Mouse (Mus musculus) liver, embryonic 14.5 days (tissue): ENCODE results near the gene U2af1l4. TPM values are rescaled to one million over a fixed set of nuclear protein-coding genes. Genes with fewer than 3 reads are reported as not detected.

Experiments
- ATAC-seq: fragments of 200-750 bp; cut with Nextera tagmentation; 2 replicates; pipeline ENCODE4 v1.8.0; 2017; ENCODE audit warnings: moderate number of reproducible peaks, mild to moderate bottlenecking, moderate library complexity; ENCODE audit not compliant: insufficient read depth
- DNase-seq, 3 experiments: peaks; one replicate each; pipeline ENCODE4 v3.0.0-alpha.2; 2012 to 2013; ENCODE audit warnings: low read depth in 3 of 3, low spot score in 3 of 3
- H3K27ac ChIP-seq: fragments of 300-500 bp; sonication (generic); 2 replicates; pipeline ENCODE4 v1.5.1; 2014; ENCODE audit warnings: moderate library complexity, mild to moderate bottlenecking, control low read depth, inconsistent platforms
- H3K27me3 ChIP-seq: fragments of 300-500 bp; sonication (generic); 2 replicates; pipeline ENCODE4 v1.6.1; 2014; ENCODE audit warnings: mild to moderate bottlenecking, low read length, moderate library complexity; ENCODE audit not compliant: control insufficient read depth, insufficient read depth
- H3K36me3 ChIP-seq: fragments of 300-500 bp; sonication (generic); replicated peaks from 2 replicates; pipeline ENCODE4 v1.6.1; 2014; ENCODE audit warnings: low read depth; ENCODE audit not compliant: control insufficient read depth, insufficient read depth
- H3K4me1 ChIP-seq, 2 experiments: fragments of 200-500 bp in 1 of 2; fragments of 300-500 bp in 1 of 2; sonication (generic) in 1 of 2; replicated peaks; 2 replicates each; pipeline ENCODE4 v1.6.1; 2012 to 2014; ENCODE audit warnings: antibody characterized with exemption in 1 of 2, inconsistent platforms in 1 of 2, low read length in 1 of 2; ENCODE audit not compliant: control insufficient read depth in 2 of 2, insufficient read depth in 2 of 2
- H3K4me2 ChIP-seq: fragments of 300-500 bp; sonication (generic); 2 replicates; pipeline ENCODE4 v1.6.1; 2014; ENCODE audit warnings: low read depth, mild to moderate bottlenecking, control low read depth, moderate library complexity
- H3K4me3 ChIP-seq, 2 experiments: fragments of 200-500 bp in 1 of 2; fragments of 300-500 bp in 1 of 2; sonication (generic) in 1 of 2; 2 replicates each; pipeline ENCODE4 v1.5.1; 2012 to 2014; ENCODE audit warnings: low read depth in 2 of 2, low read length in 2 of 2, mild to moderate bottlenecking in 2 of 2, control low read depth in 1 of 2, inconsistent platforms in 1 of 2, moderate library complexity in 1 of 2; ENCODE audit not compliant: insufficient read depth in 1 of 2
- H3K9ac ChIP-seq: fragments of 300-500 bp; sonication (generic); replicated peaks from 2 replicates; pipeline ENCODE4 v1.6.1; 2014; ENCODE audit warnings: mild to moderate bottlenecking, control low read depth, moderate library complexity
- H3K9me3 ChIP-seq: fragments of 300-500 bp; sonication (generic); 2 replicates; pipeline ENCODE4 v1.6.1; 2016; ENCODE audit warnings: low read length, mixed read lengths; ENCODE audit not compliant: control insufficient read depth
- CTCF ChIP-seq: IDR thresholded peaks from 2 replicates; pipeline ENCODE4 v1.5.1; 2016; ENCODE audit warnings: antibody characterized with exemption, low read depth, control low read depth
- EP300 ChIP-seq: IDR thresholded peaks from 2 replicates; pipeline ENCODE4 v1.6.1; 2016; ENCODE audit warnings: antibody characterized with exemption, low read depth
- WGBS: fragments of 180-500 bp; shearing (Covaris S2); extraction: QIAGEN DNeasy Blood & Tissue Kit; methylation state at CpG from one replicate; pipeline ENCODE4 v1.1.7; 2014; ENCODE audit not compliant: insufficient replicate concordance; 5-methylcytosine and 5-hydroxymethylcytosine counted together
- polyA plus RNA-seq, 2 experiments: library from polyadenylated mRNA; depleted of rRNA in 1 of 2; stranded (reverse) in 1 of 2; unstranded in 1 of 2; fragments of >200 nt; fragmentation: Nextera tagmentation in 1 of 2; extraction: Ambion mirVana in 1 of 2; gene quantifications; 2 replicates each; pipeline versions ENCODE4 v1.2.1 to v1.2.3; 2012 to 2014

Gene U2af1l4
- polyA plus RNA-seq, 2 experiments = 28.1 to 40.7 TPM

GRCm38 (mm10) chr7:30572969-30573368 lies 9.9 kb downstream of the U2af1l4 start:
- WGBS = 65% methylated on average over 2 of the region's 2 CpGs
- ATAC-seq = no peak
- Histone ChIP-seq H3K9ac (no peak overlapping the region), H3K27ac (no peak overlapping the region), H3K27me3 (no peaks in the 10 kb centered on the region), H3K9me3 (no peaks in the 10 kb centered on the region), H3K4me2 (no peak overlapping the region), H3K4me3 (no peak overlapping the region), H3K4me1 (peaks cover 0 to 4% of the 10 kb centered on the region in 2 experiments; a peak in 2 of 4 replicates), H3K36me3 (peaks cover 85% of the 10 kb centered on the region)
- TF ChIP-seq EP300 (no peak), CTCF (no peak)
- no peak for DNase-seq

DNA sequence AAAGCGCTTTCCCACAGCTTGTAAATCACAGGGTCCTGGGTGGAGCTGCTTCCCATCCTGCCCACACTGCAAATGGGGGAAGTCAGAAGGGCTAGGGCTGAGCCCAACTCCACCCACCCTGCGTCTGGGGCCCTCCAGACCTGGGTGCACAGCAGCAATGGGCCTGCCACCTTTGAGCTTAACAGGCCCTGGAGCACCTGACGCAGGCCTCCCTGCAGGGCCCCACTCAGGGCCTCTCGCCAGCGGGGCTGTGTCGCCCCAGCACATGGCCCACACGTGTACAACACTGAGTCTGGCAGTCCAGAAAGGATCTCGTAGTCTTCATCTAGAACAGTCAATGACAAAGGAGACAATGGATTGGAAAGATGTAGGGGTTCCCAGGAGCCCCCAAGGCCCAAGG lies 16.8 kb downstream of the U2af1l4 start:
- no peak overlapping the region for H3K4me2 ChIP-seq
- H3K9ac ChIP-seq = no peak overlapping the region
- no peak for TF ChIP-seq EP300
- H3K27ac ChIP-seq = no peak overlapping the region
- 84% methylated on average over 8 of the region's 8 CpGs for WGBS
- no peaks in the 10 kb centered on the region for H3K9me3 ChIP-seq
- H3K4me1 ChIP-seq = no peaks in the 10 kb centered on the region
- DNase-seq (no peak), ATAC-seq (no peak)
- H3K36me3 ChIP-seq = peaks cover 83% of the 10 kb centered on the region
- H3K4me3 ChIP-seq = no peak overlapping the region
- no peaks in the 10 kb centered on the region for H3K27me3 ChIP-seq

- no peak overlapping the region for H3K9ac ChIP-seq
- no peak for TF ChIP-seq CTCF
- no peak for TF ChIP-seq EP300
These were observed 18.4 kb downstream of the U2af1l4 start for GRCm38 (mm10) chr7:30581547-30581946.

GRCm38 (mm10) chr7:30584339-30584738 lies 21.2 kb downstream of the U2af1l4 start:
- TF ChIP-seq CTCF (no peak), EP300 (no peak)
- no peak for ATAC-seq

More at GRCm38 (mm10) chr7:30581547-30581946, 18.4 kb downstream of the U2af1l4 start:
- WGBS = 91% methylated on average over 16 of the region's 16 CpGs
- Histone ChIP-seq H3K4me1 (no peaks in the 10 kb centered on the region), H3K27me3 (no peaks in the 10 kb centered on the region), H3K36me3 (peaks cover 77% of the 10 kb centered on the region), H3K4me3 (no peak overlapping the region), H3K27ac (no peak overlapping the region), H3K4me2 (no peak overlapping the region), H3K9me3 (no peaks in the 10 kb centered on the region)
- ATAC-seq (no peak), DNase-seq (no peak)

DNA sequence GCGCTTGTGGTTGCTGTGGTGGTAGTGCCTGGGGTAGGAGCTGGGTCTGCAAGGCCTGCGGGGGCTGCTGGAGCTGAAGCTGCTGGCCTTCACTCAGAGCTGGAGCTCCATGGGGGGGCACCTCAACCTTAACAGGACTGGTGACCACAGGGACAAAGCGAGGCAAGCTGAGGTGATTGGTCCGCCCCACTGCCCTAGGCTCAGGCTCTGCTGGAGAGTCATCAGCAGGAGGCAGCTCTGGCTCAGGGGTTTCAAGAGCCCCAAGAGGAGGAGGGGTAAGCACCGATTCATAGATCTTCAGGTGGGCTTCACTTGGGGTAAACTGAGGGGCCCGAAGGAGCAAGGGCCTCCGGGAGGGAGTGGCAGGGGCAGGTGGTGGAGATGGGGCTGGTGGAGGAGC lies 22.1 kb downstream of the U2af1l4 start:
- no peak overlapping the region for H3K27ac ChIP-seq
- no peak overlapping the region for H3K4me2 ChIP-seq
- H3K4me1 ChIP-seq = peaks cover 4 to 9% of the 10 kb centered on the region in 2 experiments
- DNase-seq (no peak), ATAC-seq (no peak)
- H3K36me3 ChIP-seq = peaks cover 47% of the 10 kb centered on the region
- WGBS = 82% methylated on average over 7 of the region's 7 CpGs
- H3K4me3 ChIP-seq = no peak overlapping the region
- no peaks in the 10 kb centered on the region for H3K27me3 ChIP-seq
- TF ChIP-seq EP300 = no peak
- TF ChIP-seq CTCF = no peak
- no peak overlapping the region for H3K9ac ChIP-seq
- H3K9me3 ChIP-seq = no peaks in the 10 kb centered on the region

More at GRCm38 (mm10) chr7:30584339-30584738, 21.2 kb downstream of the U2af1l4 start:
- Histone ChIP-seq H3K9me3 (no peaks in the 10 kb centered on the region), H3K4me2 (no peak overlapping the region), H3K9ac (no peak overlapping the region), H3K27ac (no peak overlapping the region), H3K36me3 (peaks cover 52% of the 10 kb centered on the region), H3K27me3 (no peaks in the 10 kb centered on the region), H3K4me1 (peaks cover 0 to 6% of the 10 kb centered on the region in 2 experiments), H3K4me3 (no peak overlapping the region)
- 86% methylated on average over 10 of the region's 10 CpGs for WGBS
- DNase-seq = no peak
